Comparison of ENCODE assay signal across 23 mouse cellular contexts in the genomic region with DNA sequence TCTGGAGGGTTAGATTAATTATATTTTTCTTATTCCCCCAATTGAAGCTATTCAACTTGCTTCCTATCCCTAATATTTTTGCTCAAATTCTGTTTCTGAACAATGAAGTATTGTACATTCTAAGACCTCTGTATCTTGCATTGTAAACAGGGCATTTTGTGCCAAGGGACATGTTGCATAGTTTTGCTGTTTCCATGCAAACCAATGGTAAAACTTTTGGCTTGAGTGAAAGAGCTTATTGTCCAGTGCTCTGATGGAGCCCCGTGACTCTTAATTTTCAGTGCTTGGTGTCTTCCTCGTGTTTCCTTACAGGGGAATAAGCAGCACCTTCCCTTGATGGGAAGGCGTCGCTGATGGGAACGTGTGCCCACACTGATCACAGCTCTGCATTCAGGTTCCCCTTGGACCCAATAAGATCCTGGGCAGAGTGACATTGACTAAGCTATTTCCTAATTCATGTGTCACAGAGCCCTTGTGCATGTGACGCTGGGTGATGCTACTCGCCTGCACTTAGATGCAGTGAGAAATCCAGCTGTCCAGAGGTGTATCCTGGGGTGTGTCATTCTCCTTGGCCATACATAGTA.
DNase-seq lines count a peak whose midpoint lies in the region; ATAC-seq and TF ChIP-seq lines count a peak whose summit lies in the region.
"Had no signal": no experiment of that assay in that cellular context is flagged by ENCODE, and none has a peak within 500 bp of the region (broad histone marks: within the 10 kb centered on the region; RNA-seq: fewer than 3 reads in every experiment).

No protein-coding gene starts in this region.

- ATAC-seq in heart, embryonic 13.5 days (ENCODE audit: extremely low read depth, insufficient number of reproducible peaks, low FRiP score, low TSS enrichment), result no peak
- ATAC-seq: activated CD4-positive, CD25-positive, alpha-beta regulatory T cell, adult 4 months; forebrain, embryonic 16.5 days; intestine, postnatal 0 days; liver, embryonic 12.5 days had no signal

- H3K4me3 ChIP-seq in heart, embryonic 13.5 days, result no peak overlapping the region
- no peak overlapping the region for H3K4me3 ChIP-seq in layer of hippocampus, adult 2 months
- H3K4me3 ChIP-seq in cortical plate, adult 2 months (ENCODE audit: insufficient read depth, low read length), result no peak overlapping the region
- H3K4me3 ChIP-seq: forebrain, embryonic 10.5 days; kidney, embryonic 15.5 days; limb, embryonic 13.5 days; liver, embryonic 12.5 days; midbrain, embryonic 10.5 days had no signal

- H3K4me1 ChIP-seq in heart, embryonic 13.5 days, result peaks cover 25% of the 10 kb centered on the region
- peaks cover 3% of the 10 kb centered on the region; the same call in 1 of the 2 replicates for H3K4me1 ChIP-seq in cortical plate, adult 2 months (ENCODE audit: control insufficient read depth, insufficient read depth, low read length)
- H3K4me1 ChIP-seq: forebrain, embryonic 10.5 days; midbrain, embryonic 10.5 days had no signal

- 0 out of 2 replicates have a peak overlapping the region, but pooled peaks have one; percentile 2 for H3K27ac ChIP-seq in heart, embryonic 13.5 days (replicated peaks)
- peak overlapping the region; percentile 53; the same call in 1 of the 2 replicates for H3K27ac ChIP-seq in layer of hippocampus, adult 2 months
- H3K27ac ChIP-seq in cortical plate, adult 2 months (ENCODE audit: insufficient read depth, low read length), result peak overlapping the region; percentile 35; the same call in 1 of the 2 replicates
- H3K27ac ChIP-seq: forebrain, embryonic 10.5 days; kidney, embryonic 15.5 days; limb, embryonic 13.5 days; liver, embryonic 12.5 days; midbrain, embryonic 10.5 days had no signal

- DNase-seq in heart, postnatal 4 days, result no peak
- DNase-seq in layer of hippocampus, adult 2 months (ENCODE audit: low spot score in 2 of 2), result no peak
- no peak for DNase-seq in layer of hippocampus, postnatal 25 days (ENCODE audit: extremely low spot score in 1 of 2, low spot score in 1 of 2)
- DNase-seq in brain, adult 2 months (ENCODE audit: low read depth, low spot score), result peak; percentile 80
- no peak for DNase-seq in kidney, postnatal 25 days
- DNase-seq: adrenal gland, adult 8-10 months; cerebellum, postnatal 10 days; gastrocnemius, postnatal 25 days; kidney, postnatal 4 days; lung, adult 18-20 months; lung, postnatal 10 days; right cerebral cortex, postnatal 14 days; thymus, postnatal 14 days had no signal

- no peak overlapping the region for H3K4me2 ChIP-seq in heart, embryonic 13.5 days
- H3K4me2 ChIP-seq: kidney, embryonic 15.5 days; limb, embryonic 13.5 days; liver, embryonic 12.5 days had no signal

- WGBS in heart, embryonic 13.5 days, result 83% methylated on average over 7 of the region's 7 CpGs

- TF ChIP-seq CTCF in layer of hippocampus, adult 2 months (conservative IDR thresholded peaks at IDR 0.05), result no peak
- no peak for TF ChIP-seq CTCF in cortical plate, adult 2 months (IDR thresholded peaks at IDR 0.05; ENCODE audit: extremely low read depth, insufficient read depth, low read length)

- H3K9ac ChIP-seq in heart, embryonic 13.5 days, result no peak overlapping the region
- H3K9ac ChIP-seq: kidney, embryonic 15.5 days; limb, embryonic 13.5 days; liver, embryonic 12.5 days had no signal

- TF ChIP-seq POLR2A in cortical plate, adult 2 months (IDR thresholded peaks at IDR 0.05; ENCODE audit: extremely low read depth, insufficient read depth, low read length), result no peak

- no peaks in the 10 kb centered on the region for H3K36me3 ChIP-seq in heart, embryonic 13.5 days
- H3K36me3 ChIP-seq: forebrain, embryonic 10.5 days; kidney, embryonic 15.5 days; limb, embryonic 13.5 days; liver, embryonic 12.5 days; midbrain, embryonic 10.5 days had no signal

- peaks cover 5% of the 10 kb centered on the region for H3K9me3 ChIP-seq in heart, embryonic 13.5 days
- H3K9me3 ChIP-seq: forebrain, embryonic 10.5 days; kidney, embryonic 15.5 days; limb, embryonic 13.5 days; liver, embryonic 12.5 days; midbrain, embryonic 10.5 days had no signal

- no peaks in the 10 kb centered on the region for H3K27me3 ChIP-seq in heart, embryonic 13.5 days (replicated peaks)
- H3K27me3 ChIP-seq: kidney, embryonic 15.5 days; limb, embryonic 13.5 days; liver, embryonic 12.5 days had no signal

Comparison
In these comparisons a context has a peak if more than half of its experiments do, and no peak if none do; other contexts are left out.
1. H3K27ac ChIP-seq: peak in every context shown above with its lines; median percentile 53 in layer of hippocampus, adult 2 months; 35 in cortical plate, adult 2 months; 2 in heart, embryonic 13.5 days.